Comparison of ENCODE assay signal across 8 mouse cellular contexts in the genomic region with DNA sequence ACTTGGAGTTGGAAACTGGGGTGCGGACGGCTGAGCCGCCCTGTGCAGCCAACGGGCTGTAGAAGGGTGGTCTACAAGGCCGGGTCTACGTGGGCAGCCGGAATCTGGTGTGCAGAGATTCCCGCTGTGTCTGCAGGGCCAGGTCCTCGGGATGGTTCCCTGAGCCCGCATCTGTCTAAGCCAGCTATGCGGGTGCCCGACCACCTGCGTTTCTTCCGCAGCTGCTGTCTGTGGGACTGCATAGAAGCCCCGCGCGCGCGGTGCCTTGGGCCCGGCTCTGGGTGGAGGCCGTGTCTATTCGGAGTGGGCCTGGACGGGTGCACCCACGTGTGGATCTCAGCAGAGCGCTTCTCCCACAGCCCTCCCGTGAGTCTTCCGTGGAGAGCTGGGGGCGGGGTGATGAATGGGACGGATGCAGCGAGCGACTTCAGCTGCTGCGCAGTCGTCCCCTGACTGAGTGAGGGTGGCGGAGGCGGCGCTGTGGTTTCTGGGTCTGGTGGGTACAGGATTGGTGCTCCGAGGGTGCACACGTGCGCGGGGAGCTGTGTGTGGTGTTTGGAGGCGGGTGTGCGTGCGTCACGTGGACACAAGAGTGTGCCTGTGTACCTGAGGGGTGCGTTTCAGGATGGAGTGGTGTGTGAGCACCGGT. TPM values are rescaled to one million over a fixed set of nuclear protein-coding genes. Genes with fewer than 3 reads are reported as not detected.
A peak's percentile ranks its signal among the peaks of the same experiment; 100 is the strongest.
DNase-seq lines count a peak whose midpoint lies in the region; ATAC-seq and TF ChIP-seq lines count a peak whose summit lies in the region.

No protein-coding gene starts in this region.

- 0 out of 2 replicates have a peak overlapping the region, but pooled peaks have one; percentile 29 for H3K27ac ChIP-seq in lung, postnatal 0 days (ENCODE audit: low read length)

- intact Hi-C loops in heart, postnatal 14 days (cut with DNase I), result no loop called here

- H3K4me1 ChIP-seq in lung, postnatal 0 days (ENCODE audit: insufficient read depth, low read depth, low read length), result peaks cover 18% of the 10 kb centered on the region

- WGBS in lung, postnatal 0 days, result 2% methylated on average over 44 of the region's 46 CpGs

- no peak for TF ChIP-seq EP300 in lung, postnatal 0 days (IDR thresholded peaks at IDR 0.05)

- no peaks in the 10 kb centered on the region for H3K27me3 ChIP-seq in lung, postnatal 0 days (replicated peaks; ENCODE audit: insufficient read depth, low read length)

- peak; percentile 81 for ATAC-seq in CD4-positive, CD25-positive, alpha-beta regulatory T cell, adult 4 months
- ATAC-seq in lung, postnatal 0 days, result peak; percentile 40

- no peaks in the 10 kb centered on the region for H3K36me3 ChIP-seq in lung, postnatal 0 days (ENCODE audit: insufficient read depth, low read length)

- peak overlapping the region; percentile 55 for H3K4me3 ChIP-seq in lung, postnatal 0 days (ENCODE audit: low read depth, low read length)

- no peak overlapping the region; the same call in 1 of the 2 replicates for H3K9ac ChIP-seq in lung, postnatal 0 days (replicated peaks; ENCODE audit: low read depth)

- H3K9me3 ChIP-seq in lung, postnatal 0 days (ENCODE audit: low read length), result no peaks in the 10 kb centered on the region

- no peak for TF ChIP-seq CTCF in lung, postnatal 0 days (IDR thresholded peaks at IDR 0.05)

- peak overlapping the region; percentile 100 for H3K4me2 ChIP-seq in lung, postnatal 0 days (replicated peaks; ENCODE audit: low read depth, low read length)

- DNase-seq in ZHBTc4 (ENCODE audit: low read depth, low spot score), result peak; percentile 57
- DNase-seq in embryo, embryonic 11 days, result peak; percentile 60
- DNase-seq in heart, postnatal 14 days, result peak; percentile 33 to 45
- DNase-seq in layer of hippocampus, postnatal 25 days (ENCODE audit: extremely low spot score in 1 of 2, low spot score in 1 of 2), result peak; percentile 57 to 61
- peak; percentile 59 for DNase-seq in lung, postnatal 0 days (ENCODE audit: low spot score)
- DNase-seq in right cerebral cortex, adult 18-20 months, result peak; percentile 90
- no peak for DNase-seq in adipocyte (ENCODE audit: low spot score)

RNA-seq across cellular contexts. Expression of gene Camkk1, which starts 0.5 kb away (rescaled TPM):
- 1 to 10 TPM; 2.3 to 5.8 TPM for polyA plus RNA-seq in CD4-positive, CD25-positive, alpha-beta regulatory T cell, adult 4 months (2017; shearing (Covaris generic))
- 1 to 10 TPM; 1.4 to 1.8 TPM for total RNA-seq in heart, postnatal 14 days (2021)
- 100 to 1,000 TPM; 128 to 155 TPM for total RNA-seq in layer of hippocampus, postnatal 25 days (2021)
- 5.4 and 6.1 TPM in 2 replicates for polyA plus RNA-seq in lung, postnatal 0 days (2015; fragmentation: Nextera tagmentation; extraction: Ambion mirVana)

RNA-seq across cellular contexts. Expression of gene P2rx1, which starts 20.4 kb away (rescaled TPM):
- polyA plus RNA-seq in CD4-positive, CD25-positive, alpha-beta regulatory T cell, adult 4 months (2017; shearing (Covaris generic)), result under 1 TPM in 1 of 2 experiments, not detected in 1; 0.39 TPM
- total RNA-seq in heart, postnatal 14 days (2021), result 1 to 10 TPM in 1 of 2 experiments, under 1 TPM in 1; 0.60 to 1.0 TPM
- total RNA-seq in layer of hippocampus, postnatal 25 days (2021), result under 1 TPM; 0.54 to 0.69 TPM
- 1.9 and 2.1 TPM in 2 replicates for polyA plus RNA-seq in lung, postnatal 0 days (2015; fragmentation: Nextera tagmentation; extraction: Ambion mirVana)

RNA-seq across cellular contexts. Expression of gene Ncbp3, which starts 28.3 kb away (rescaled TPM):
- polyA plus RNA-seq in CD4-positive, CD25-positive, alpha-beta regulatory T cell, adult 4 months (2017; shearing (Covaris generic)), result 10 to 100 TPM; 17.1 to 21.5 TPM
- total RNA-seq in heart, postnatal 14 days (2021), result 1 to 10 TPM; 7.6 to 7.8 TPM
- total RNA-seq in layer of hippocampus, postnatal 25 days (2021), result 10 to 100 TPM in 1 of 2 experiments, 1 to 10 TPM in 1; 8.5 to 10.4 TPM
- polyA plus RNA-seq in lung, postnatal 0 days (2015; fragmentation: Nextera tagmentation; extraction: Ambion mirVana), result 5.3 and 6.5 TPM in 2 replicates

RNA-seq across cellular contexts. Expression of gene Atp2a3, which starts 58.3 kb away (rescaled TPM):
- 10 to 100 TPM; 57.5 to 89.4 TPM for polyA plus RNA-seq in CD4-positive, CD25-positive, alpha-beta regulatory T cell, adult 4 months (2017; shearing (Covaris generic))
- total RNA-seq in heart, postnatal 14 days (2021), result 10 to 100 TPM; 18.4 to 19.3 TPM
- 1 to 10 TPM; 4.9 to 6.6 TPM for total RNA-seq in layer of hippocampus, postnatal 25 days (2021)
- polyA plus RNA-seq in lung, postnatal 0 days (2015; fragmentation: Nextera tagmentation; extraction: Ambion mirVana), result 30.7 and 33.1 TPM in 2 replicates

Comparison
In these comparisons a context has a peak if more than half of its experiments do, and no peak if none do; other contexts are left out.
1. RNA of gene Camkk1, which starts 0.5 kb away (total RNA-seq): 128 to 155 TPM in layer of hippocampus, postnatal 25 days; 1.4 to 1.8 TPM in heart, postnatal 14 days; every median in the first group is over 10 times any median in the second.